Mouse (Mus musculus) testis, postnatal 10 days (tissue): ENCODE results near the gene Susd2.

Source experiments
- DNase-seq: peaks from one replicate; pipeline ENCODE4 v3.0.0; 2021; ENCODE audit warnings: low spot score

Gene Susd2

GRCm38 (mm10) chr10:75625920-75626319 lies 17.9 kb downstream of the Susd2 start:
- no peak for DNase-seq

- DNase-seq = no peak
These were observed 23.0 kb downstream of the Susd2 start for GRCm38 (mm10) chr10:75620818-75621217.

- DNase-seq = no peak
These were observed 27.8 kb downstream of the Susd2 start for GRCm38 (mm10) chr10:75616044-75616443.

GRCm38 (mm10) chr10:75610486-75610885 lies 33.3 kb downstream of the Susd2 start:
- no peak for DNase-seq

GRCm38 (mm10) chr10:75608975-75609374 lies 34.8 kb downstream of the Susd2 start:
- DNase-seq = no peak

GRCm38 (mm10) chr10:75607253-75607652 lies 36.6 kb downstream of the Susd2 start:
- DNase-seq = no peak

GRCm38 (mm10) chr10:75605162-75605846 lies 38.5 kb downstream of the Susd2 start:
- DNase-seq = peak; percentile 78

- DNase-seq = no peak
These were observed 43.5 kb downstream of the Susd2 start for GRCm38 (mm10) chr10:75600189-75600730.

- peak; percentile 91 for DNase-seq
These were observed 47.8 kb downstream of the Susd2 start for GRCm38 (mm10) chr10:75595981-75596380.

GRCm38 (mm10) chr10:75592585-75592984 lies 51.2 kb downstream of the Susd2 start:
- no peak for DNase-seq

GRCm38 (mm10) chr10:75591211-75591894 lies 52.5 kb downstream of the Susd2 start:
- no peak for DNase-seq

- DNase-seq = no peak
These were observed 54.2 kb downstream of the Susd2 start for GRCm38 (mm10) chr10:75589651-75590050.

- DNase-seq = peak; percentile 77
These were observed 54.7 kb downstream of the Susd2 start, which contains the start of gene Ggt5 for GRCm38 (mm10) chr10:75589129-75589528. Gene Ggt5 (plus strand): TSS chr10:75589340.

- no peak for DNase-seq
These were observed 55.5 kb downstream of the Susd2 start for GRCm38 (mm10) chr10:75588336-75588735.

- DNase-seq = no peak
These were observed 56.0 kb downstream of the Susd2 start for GRCm38 (mm10) chr10:75587781-75588180.
